Mouse (Mus musculus) G1E-ER4 (cell line): ENCODE data around the gene Hnmt. TPM values are rescaled to one million over a fixed set of nuclear protein-coding genes. Genes with fewer than 3 reads are reported as not detected.

ENCODE experiments used
- GATA1 ChIP-seq: IDR thresholded peaks from one replicate; pipeline ENCODE4 v1.8.0; 2012; ENCODE audit warnings: low read length, inconsistent platforms
- polyA plus RNA-seq: library from polyadenylated mRNA; stranded (reverse); fragments of >175 nt; gene quantifications from 2 replicates; pipeline ENCODE4 v1.2.3, GENCODE M21; 2012

The Hnmt gene
- not detected in 2 replicates for polyA plus RNA-seq

GRCm38 (mm10) chr2:24049344-24049990 lies at the start of gene Hnmt:
Gene Hnmt, minus strand, starts transcription at chr2:24049394.
- no peak for TF ChIP-seq GATA1

GRCm38 (mm10) chr2:24096495-24096894 lies 47.3 kb upstream of the Hnmt start, which contains the start of gene Tbpl2:
Gene Tbpl2, minus strand, starts transcription at chr2:24096595.
- no peak for TF ChIP-seq GATA1

- TF ChIP-seq GATA1: no peak
These were observed 41.7 kb upstream of the Hnmt start for GRCm38 (mm10) chr2:24090921-24091320.

- TF ChIP-seq GATA1: no peak
These were observed 1.3 kb upstream of the Hnmt start for GRCm38 (mm10) chr2:24050459-24050858.

GRCm38 (mm10) chr2:24048480-24049097 lies 605 bp downstream of the Hnmt start:
- no peak for TF ChIP-seq GATA1

- TF ChIP-seq GATA1: no peak
These were observed 1.4 kb downstream of the Hnmt start for GRCm38 (mm10) chr2:24047551-24048479.

- TF ChIP-seq GATA1: no peak
These were observed 6.3 kb downstream of the Hnmt start for GRCm38 (mm10) chr2:24042901-24043300.

- TF ChIP-seq GATA1: no peak
These were observed 8.7 kb downstream of the Hnmt start for GRCm38 (mm10) chr2:24040531-24040930.

- no peak for TF ChIP-seq GATA1
These were observed 30.2 kb downstream of the Hnmt start for GRCm38 (mm10) chr2:24018966-24019365.

GRCm38 (mm10) chr2:24014957-24015356 lies 34.2 kb downstream of the Hnmt start:
- TF ChIP-seq GATA1: no peak

- no peak for TF ChIP-seq GATA1
These were observed 49.9 kb downstream of the Hnmt start for GRCm38 (mm10) chr2:23999323-23999722.

- TF ChIP-seq GATA1: no peak
These were observed 50.4 kb downstream of the Hnmt start for GRCm38 (mm10) chr2:23998836-23999235.

GRCm38 (mm10) chr2:23996830-23997229 lies 52.4 kb downstream of the Hnmt start:
- no peak for TF ChIP-seq GATA1

GRCm38 (mm10) chr2:23987283-23987682 lies 61.9 kb downstream of the Hnmt start:
- no peak for TF ChIP-seq GATA1

GRCm38 (mm10) chr2:23983343-23983742 lies 65.9 kb downstream of the Hnmt start:
- no peak for TF ChIP-seq GATA1

GRCm38 (mm10) chr2:23982860-23983259 lies 66.3 kb downstream of the Hnmt start:
- no peak for TF ChIP-seq GATA1

Other genes starting within 250 kb of the Hnmt start
- not detected in 2 replicates for gene Tbpl2, start 47.2 kb upstream of the Hnmt start, polyA plus RNA-seq
- gene Il1f8, start 103.8 kb upstream of the Hnmt start, polyA plus RNA-seq: not detected in 2 replicates
- not detected in 2 replicates for gene Il1f9, start 137.1 kb upstream of the Hnmt start, polyA plus RNA-seq
- not detected in 2 replicates for gene Il1f6, start 166.0 kb upstream of the Hnmt start, polyA plus RNA-seq
- not detected in 2 replicates for gene Il1f5, start 227.6 kb upstream of the Hnmt start, polyA plus RNA-seq
- not detected in 2 replicates for gene Il1f10, start 241.8 kb upstream of the Hnmt start, polyA plus RNA-seq